Mouse (Mus musculus): ENCODE measurements around the gene Lifr.

The Lifr gene

DNA sequence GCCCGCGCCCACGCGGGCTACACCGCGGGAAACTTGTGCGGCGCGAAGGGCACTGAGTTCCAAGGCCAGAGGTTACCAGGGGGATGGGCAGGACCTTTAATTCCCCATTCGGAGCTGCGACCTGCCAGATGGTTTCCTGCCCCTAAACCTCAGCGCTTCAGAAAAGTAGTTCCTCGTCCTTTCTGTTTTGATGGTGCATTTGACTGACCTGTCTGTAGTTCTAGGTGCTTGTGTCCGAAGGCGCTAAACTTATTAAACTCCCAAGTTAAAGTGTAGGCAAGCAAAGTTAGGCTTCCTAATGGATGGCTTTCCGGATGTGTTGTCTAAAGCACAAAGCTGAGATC lies 39.5 kb downstream of the Lifr start:
- peak in 1 of 2 experiments; percentile 42 for DNase-seq

DNA sequence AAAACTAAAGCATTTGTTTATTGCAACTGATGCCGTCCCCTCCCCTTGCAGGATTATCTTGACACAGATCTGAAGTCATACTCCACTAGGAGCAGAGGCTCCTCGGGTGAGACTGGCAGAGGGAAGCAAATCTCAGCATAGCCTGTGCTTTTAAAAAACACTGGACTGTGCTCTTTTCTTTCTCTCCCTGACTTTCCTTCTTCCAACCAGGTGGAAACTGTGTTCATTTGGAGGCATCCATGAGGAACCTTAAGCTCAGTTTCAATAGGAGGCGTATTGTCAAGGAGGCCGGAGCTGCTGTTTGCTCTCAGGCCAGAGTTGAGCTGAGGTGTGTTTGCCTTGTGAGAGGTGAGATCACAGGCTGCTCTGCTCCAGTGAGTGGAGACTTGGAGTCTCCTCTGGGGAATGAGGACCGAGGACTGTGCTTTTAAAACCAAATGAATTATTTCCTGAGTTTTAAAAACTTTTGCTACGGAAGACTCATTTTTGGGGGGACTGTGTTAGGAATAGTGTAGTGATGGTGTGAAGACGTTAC lies 40.3 kb downstream of the Lifr start:
- DNase-seq: peak in 1 of 2 experiments; percentile 63

DNA sequence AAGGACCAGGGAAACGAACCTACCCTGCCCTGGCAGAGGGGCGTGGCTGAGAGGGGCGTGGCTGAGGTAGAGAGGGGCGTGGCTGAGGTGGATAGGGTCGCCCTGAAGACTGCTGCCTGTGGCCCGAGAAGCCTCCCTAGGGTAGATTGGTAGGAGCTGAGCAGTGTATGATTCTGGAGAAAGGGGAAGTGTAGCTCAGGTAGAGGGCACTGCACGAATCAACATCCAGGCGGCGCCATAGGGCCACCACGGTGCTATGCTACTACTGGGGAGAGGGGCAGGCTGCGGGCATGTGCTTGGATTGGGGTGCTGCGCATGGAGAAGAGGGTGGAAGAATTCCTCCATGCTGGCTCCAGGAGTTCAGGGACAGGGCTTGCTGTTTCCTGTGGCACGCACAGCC lies 42.3 kb downstream of the Lifr start:
- DNase-seq: peak; percentile 45 to 57

DNA sequence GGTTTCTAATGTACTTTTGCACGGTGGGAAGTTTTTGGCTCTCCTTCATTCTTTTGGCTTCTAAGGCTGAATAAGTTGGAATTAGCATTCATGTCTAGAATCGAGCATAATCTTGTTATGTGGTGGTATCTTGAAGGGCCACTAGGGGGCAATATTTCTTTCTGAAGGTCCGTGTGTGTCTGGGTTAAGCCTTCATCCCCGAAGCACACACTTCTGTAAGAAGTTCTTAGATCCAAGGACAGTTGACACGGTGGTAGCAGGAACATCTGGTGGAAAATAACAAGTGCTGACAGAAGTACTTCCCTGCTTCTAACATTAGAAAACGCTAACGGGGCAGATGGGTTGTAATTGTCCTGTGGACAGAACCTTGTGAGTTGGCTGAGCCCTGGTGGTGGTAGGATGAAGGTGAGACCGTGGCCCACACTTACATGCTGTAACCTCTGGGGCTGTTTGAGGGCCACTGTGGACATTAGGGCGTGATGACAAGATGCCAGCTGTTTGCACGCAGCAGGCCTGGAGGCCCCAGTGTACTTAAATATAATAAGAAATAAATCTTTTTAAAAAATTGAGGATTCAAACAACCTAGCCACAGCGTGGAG lies 44.1 kb downstream of the Lifr start:
- peak in 1 of 2 experiments; percentile 68 for DNase-seq

DNA sequence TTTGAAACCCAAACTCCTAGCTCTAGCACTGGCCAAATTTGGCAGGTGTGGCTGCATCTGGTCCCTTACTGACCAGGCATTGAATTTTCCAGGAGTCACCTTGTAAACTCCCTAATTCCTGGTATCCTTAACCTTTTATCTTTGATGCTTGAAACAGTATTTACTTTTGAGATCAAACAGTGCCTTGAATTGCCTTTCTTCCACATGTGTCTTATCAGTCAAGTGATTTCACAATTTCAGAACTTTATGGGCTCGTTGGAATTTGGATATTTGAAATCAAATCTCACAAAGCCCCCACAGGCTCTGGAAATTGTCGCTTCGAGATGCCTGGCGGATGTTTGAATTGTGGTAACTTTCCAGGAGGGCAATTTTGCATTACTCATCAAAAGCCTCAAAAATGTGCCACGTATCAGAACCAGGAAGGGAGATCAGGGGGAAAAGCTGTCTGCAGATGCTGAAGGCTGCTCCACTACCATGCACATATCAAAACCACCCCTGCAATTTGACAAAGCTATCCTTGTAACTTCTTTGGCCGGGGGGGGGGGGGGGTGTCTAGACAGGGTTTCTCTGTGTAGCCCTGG lies 45.7 kb downstream of the Lifr start:
- DNase-seq: no peak

DNA sequence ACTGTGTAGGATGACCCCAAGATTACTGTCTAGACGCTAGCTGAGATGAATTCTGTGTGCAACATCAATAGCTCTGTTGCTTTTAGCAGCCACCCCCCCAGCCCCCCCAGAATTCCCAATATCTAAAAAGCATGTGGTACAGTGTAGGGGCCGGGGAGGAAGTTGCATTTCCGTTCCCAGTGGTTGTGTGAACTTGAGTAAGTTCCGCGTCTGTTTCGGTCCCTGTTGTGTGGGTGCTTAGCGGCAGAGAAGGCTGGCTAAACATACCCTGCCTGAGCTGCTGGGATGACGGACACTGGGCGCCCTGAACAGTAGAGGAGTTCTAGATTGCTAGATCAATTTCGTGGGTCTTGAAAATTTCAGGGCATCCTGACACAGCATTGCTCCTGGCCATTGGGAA lies 46.5 kb downstream of the Lifr start:
- DNase-seq: peak in 1 of 2 experiments; percentile 45

DNA sequence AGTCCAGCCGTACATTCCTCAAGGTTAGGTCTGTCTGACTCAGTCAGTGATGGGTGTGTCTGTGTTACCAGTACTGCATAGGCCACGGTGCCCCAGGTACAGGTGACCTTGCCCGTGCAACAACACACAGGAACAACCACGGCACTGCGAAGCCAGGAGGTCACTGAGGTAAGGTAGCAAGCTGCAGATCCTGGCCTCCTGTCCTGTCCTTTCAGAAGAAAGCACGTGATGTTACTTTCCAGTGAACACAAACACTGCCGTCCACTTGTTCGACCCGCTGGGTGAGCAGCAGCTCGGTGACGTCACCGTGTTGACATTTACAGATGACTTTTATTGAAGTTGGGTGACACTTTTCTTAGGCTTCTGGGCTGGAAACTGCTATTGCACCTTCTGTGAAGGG lies 47.2 kb downstream of the Lifr start:
- peak; percentile 71 to 88 for DNase-seq

DNA sequence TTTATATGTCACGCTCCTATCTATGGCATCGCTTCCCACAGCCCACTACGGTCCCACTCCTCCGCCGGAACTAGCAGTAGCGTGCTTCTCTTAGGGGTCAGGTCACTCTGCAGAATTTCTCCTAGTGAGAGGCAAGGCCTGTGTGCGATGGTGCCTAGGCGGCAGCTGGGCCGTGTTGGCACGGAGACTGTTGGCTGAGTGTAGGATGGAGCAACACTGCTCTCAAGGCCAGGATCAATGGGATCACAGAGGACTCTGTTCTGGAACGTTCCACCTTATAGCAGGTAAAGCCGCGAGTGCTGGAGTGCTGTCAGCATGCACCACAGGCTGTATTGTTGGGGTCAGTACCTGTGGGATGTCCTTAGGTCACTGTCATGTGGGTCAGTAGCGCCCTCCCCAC lies 48.1 kb downstream of the Lifr start:
- DNase-seq: peak in 1 of 2 experiments; percentile 19

DNA sequence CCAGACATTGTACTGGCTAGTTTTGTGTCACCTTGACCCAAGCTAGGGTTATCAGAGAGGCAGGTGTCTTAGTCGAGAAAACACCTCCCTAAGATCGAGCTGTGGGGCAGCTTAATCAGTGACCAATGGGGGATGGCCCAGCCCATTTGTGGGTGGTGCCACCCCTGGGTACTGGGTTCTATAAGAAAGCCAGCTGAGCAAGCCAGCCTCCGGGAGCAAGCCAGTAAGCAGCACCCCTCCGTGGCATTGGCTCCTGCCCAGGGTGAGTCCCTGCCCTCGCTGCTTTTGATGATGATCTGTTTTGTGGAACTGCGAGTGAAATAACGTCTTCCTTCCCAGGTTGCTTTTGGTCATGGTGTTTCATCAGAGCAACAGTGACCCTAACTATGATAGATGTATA lies 49.9 kb downstream of the Lifr start:
- no peak for DNase-seq

DNA sequence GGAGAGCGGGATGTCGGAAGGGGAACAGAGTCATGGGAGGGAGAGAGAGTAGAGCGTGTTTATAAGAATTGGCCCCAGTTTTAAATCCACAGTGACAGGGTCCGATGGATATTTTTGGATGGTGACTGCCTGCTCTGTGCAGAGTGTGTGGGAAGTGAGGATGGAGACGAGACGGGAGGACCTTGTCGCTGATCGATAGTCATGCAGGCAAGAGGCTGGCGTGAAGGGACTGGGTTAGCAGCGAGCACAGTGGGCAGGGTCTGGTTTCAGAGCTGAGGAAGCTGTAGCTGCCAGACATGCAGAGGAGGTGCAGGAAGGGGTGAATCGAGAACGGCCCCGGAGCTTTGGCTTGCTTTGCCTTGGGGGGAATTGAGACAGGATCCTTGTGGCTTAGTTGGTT lies 50.8 kb downstream of the Lifr start:
- peak in 1 of 2 experiments; percentile 27 for DNase-seq

DNA sequence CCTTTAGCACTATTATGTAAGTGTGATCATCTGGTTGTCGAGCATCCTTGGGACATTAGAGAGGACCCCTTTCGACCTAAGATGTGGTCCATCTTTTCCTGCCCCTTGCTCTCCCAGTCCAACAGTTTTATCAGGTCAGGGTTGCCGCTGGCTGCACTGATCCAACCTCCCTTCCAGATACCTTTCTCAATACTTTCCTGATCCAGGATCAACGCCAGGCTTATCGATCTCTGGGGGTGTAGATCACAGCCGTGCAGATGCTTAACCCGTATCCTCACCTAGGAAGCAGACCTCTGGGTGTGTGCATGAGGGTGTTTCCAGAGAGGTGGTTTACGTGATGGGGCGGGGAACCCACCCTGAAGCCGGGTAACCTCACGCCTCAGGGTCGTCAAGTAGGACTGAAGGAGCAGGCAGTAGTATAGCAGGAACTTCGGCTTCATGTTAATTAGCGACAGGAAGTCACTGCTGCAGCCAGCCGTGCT lies 53.3 kb downstream of the Lifr start:
- DNase-seq: no peak

DNA sequence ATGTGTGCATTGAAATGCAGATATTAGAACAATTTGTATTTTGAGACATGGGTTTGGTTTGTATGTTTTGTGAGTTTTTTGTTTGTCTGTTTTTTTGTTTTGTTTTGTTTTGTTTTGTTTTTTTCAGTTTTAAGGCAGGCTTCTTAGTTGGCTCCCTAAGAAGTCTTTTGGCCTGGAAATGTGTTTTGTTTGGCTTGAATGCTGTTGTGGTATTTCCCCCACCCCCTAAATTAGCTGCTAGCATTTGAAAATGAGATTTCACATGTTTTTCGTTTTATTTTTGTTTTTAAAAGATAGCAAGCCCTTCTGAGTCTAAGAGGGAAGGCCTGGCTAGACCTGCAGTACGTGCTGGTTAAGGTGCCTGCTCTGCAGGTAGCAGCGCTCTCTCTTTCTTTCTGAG lies 54.1 kb downstream of the Lifr start:
- DNase-seq: peak in 1 of 2 experiments; percentile 22

DNA sequence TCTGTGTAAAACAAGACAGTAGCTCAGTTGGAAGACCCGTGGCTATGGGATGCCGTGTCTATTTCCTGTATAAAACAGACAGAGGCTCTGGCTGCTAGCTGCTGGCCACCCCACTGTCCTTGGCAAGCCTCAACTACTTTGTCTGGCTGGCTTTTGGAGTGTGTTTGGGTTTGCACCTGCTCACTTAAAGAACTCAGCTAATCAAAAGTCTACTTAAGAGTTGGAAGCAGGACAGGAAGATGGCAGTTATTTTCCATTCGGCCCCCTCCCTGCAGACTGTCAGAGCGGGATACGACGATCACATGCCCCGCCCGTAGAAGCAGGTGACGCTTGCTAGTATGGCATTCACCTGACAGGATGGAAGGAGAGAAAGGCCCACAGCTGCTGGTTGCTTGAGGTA lies 54.5 kb downstream of the Lifr start:
- no peak for DNase-seq

DNA sequence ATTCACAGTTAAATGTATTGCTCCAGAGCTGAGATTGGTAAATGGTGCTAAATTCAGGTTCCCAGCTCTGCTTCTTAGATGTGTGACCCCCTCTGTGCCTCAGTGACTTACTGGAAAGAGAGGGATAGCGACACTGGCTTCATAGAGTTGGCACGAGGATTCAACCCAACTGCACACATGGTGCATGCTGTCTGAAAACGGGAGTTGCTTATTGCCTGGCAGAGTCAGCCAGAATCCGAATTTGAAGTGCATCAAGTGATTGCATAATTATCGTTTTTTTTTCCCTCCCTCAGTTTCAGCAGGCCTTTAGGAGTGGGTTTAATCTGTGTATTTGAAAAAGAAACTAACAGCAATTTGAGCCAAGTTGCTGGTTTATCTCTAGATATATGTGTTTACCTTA lies 55.1 kb downstream of the Lifr start:
- no peak for DNase-seq

DNA sequence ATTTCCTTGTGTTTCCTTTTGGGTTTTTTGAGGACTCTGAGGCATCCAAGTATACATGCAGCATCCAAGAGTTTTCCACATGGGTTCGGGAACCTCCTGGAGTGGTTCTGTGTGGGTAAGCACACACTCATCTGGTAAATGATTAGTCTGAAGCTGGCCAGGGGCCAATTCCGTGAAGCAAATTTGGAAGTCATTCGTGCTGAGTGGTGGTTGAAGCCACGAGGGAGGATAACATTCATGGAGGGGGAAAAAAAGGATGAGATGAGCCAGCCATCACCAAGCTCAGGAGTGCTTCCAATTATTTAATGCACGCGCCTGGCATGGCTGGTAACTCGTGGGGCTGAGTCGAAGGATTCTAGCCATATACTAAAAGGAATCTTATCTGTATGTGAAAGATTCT lies 56.1 kb downstream of the Lifr start:
- DNase-seq: peak; percentile 88 to 89

DNA sequence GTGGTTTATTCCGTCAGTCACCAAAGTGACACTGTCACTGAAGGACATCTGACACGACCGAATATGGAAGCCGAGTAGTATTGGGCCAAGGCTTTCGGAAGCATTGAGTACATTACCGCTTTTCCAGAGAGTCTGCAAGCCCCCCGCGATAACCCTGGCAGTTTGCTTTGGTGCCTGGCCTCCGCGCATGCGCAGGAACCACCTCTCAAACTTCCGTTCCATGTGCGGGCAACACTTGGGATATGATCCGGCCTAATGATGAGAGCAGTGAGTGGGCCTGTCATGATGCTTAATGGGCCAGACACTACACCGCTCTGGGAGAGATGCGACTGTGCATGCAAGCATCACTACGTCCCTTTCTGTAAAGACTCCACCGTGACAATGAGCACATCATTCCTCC lies 59.4 kb downstream of the Lifr start:
- DNase-seq: no peak

DNA sequence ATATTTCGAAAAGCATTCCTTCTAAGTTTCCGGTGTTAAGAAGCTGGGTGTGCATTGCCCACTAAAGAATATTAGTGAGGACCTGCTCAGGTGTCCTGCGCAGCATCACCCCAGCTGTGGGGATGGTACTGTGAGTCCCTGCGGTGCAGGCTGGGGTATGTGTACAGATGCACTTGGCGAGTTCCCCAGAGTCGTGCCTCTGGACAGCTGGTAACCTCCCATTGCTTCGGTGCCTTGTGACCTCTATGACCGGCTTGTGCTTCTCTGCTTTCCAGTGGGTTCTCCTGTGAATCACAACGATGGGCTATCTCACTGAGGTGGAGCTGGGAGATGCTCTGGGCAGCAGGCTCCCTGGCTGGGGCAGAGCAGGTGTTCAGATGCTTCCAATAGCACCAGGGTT lies 60.2 kb downstream of the Lifr start:
- no peak for DNase-seq

DNA sequence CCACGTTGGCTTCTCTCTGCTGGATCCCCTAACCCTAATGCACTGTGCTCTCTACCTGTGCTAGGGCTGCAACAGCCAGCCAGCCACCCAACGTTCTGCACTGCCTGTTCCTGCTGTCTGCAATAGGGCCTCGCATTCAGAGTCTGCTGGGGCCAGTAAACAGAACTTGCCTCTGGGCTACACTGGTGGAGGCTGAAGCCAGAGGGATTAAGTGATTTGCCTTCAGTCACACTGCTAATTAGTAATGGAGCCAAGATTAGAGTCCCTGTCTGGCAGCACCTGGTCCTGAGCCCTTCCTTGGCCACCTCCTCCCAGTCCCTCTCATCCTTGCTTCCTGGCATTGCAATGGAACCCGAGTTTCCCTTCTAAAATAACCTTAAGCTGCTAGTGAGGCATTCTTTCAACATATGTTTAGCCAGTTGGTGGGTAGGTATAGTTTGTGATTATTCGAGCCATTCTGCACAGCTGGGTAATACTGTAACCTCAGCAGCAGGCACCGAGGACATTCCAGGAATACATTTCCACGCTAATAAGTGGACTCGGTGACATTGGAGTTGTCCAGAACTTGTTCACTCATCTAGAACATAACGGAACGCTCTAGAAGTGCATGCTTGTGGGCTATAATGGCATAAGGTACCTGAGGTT lies 61.8 kb downstream of the Lifr start:
- DNase-seq: peak in 1 of 2 experiments; percentile 68

DNA sequence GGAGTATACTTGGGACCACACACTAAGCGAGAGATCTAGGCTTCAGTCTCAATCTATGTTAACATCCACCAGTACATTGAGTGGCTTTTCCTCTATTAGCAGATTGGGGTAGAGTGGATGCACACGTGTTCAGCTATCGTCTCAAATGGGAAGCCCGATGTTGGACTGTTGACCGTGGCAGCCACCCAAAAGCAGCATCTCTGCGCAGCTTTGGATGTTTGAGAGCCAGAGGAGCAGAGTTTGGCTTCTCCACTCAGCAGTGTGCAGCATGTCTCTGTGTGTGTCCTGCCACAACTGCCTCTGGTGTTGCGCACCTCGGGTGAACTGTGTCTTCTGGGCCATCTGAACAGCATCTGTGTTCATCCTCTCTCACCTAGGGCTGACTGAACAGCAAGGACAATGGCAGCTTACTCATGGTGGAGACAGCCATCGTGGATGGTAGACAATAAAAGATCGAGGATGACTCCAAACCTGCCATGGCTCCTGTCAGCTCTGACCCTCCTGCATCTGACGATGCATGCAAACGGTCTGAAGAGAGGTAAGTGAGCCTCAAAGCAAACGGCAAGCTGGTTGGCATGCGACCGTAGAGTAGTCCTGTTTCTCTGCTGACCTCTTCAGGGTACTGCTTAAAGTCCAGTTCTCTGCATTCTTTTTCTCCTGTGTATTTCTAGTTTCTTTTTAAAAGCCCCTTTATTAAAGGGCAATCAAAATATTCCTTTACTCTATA lies 63.8 kb downstream of the Lifr start:
- DNase-seq: peak; percentile 54 to 60

DNA sequence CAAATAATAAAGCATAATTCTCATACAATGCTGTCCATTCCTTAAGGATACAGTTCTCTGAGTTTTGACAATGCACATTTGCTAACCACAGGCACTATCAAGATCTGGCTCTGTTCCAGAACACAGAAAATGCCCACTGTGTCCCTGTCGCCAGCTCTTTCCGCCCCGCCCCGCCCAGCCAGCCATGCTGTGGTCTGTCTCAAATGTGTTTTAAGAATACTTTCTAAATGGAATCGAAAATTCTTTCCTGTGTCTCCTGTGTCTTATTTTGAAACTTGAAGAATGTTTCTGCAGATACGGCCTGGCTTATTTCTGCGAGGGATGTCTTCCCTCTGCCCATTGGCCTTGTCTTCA lies 64.3 kb downstream of the Lifr start:
- DNase-seq: peak; percentile 58 to 69

DNA sequence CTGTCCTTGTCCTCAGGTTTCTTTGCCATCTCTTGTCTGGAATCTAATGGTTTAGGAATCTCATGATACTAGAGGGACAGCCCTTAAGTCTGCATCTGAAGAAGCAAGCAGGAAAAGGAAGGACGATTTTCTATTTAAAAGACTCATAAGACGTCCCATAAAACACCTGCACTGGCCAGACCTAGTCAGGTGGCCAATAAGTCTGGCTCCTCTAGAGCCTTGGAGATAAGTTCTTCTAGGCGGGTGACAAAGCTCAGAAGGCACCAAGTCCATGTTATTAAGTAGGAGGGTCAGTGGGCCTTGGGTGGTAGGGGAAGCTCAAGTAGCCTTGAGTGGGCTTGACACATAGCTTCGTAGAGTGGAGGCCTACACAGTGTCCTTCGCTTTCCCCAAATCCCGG lies 67.2 kb downstream of the Lifr start:
- no peak for DNase-seq

DNA sequence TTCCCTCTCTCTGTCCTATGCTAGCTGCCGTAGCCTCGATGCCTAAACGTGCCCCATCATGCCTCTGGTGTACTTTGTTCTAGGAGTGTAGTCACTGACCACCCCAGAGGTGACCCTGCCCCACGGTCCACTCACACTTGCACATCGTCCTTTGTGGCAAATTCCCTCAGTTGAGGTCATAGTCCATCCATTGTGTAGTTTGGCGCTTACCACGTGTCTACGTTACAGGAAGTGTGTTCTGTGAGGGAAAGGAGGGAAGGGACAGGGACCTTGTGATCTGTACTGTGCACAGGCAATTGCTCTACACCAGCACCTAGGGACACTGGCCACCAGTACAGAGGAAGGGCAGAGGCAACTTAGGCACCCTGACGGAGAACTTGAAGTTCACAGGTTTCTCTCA lies 69.5 kb downstream of the Lifr start:
- peak in 1 of 2 experiments; percentile 75 for DNase-seq

DNA sequence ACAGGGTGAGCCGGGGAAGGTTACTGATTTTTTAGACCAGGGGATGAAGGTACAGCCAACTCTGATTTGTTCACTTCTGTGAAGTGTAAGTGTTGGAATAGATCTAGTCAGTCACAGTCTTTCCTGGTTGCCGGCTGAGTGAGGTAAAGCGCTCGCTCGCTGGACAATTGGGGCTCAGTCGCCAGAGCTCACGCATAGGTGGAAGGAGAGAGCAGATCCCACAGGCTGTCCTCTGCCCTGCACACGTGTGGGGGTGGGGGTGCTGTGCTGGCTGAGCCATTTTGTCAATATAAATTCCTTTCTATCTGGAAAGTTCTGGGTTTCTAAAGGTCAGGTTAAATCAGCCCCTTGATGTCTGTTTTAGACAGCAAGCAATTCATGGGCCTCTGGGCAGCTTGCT lies 69.9 kb downstream of the Lifr start:
- no peak for DNase-seq

DNA sequence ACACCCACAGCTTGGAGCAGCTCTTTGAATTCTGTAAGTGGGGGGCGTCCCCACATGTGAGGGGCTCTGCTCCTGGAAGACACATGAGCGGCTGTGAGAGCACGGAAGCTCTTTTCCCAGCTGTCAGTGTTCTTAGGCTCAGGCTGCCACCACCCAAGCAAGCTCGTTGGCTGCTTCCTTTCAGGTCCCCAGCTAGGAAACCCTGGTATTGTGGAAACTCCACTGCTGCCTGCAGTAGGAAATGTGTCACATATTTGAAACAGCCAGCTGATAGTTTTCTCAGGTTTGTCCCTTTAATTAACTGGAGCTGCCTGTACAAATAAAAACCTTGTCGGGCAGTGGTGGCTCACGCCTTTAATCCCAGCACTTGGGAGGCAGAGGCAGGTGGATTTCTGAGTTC lies 73.4 kb downstream of the Lifr start:
- no peak for DNase-seq
